Mouse (Mus musculus): ENCODE data around the gene Akr1cl.

Gene Akr1cl

DNA sequence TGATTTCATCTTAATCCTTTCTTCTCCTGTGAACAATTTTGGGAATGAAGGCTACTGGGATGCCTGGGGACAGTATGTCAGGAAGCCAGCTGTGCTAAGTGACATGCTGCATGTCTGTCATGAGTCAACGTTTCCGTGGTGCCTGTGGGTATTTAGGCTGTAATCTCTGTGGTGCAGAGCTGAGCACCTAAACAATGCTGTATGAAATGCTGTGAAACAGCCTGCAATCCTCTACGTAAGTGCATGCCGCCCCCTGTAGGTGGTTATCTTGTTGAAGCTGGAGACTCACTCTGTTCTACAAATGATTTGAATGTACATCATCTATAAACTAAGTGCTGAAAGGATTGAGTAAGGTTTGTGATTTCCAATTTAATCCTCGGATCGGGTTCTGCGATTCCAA lies 46.4 kb downstream of the Akr1cl start:
- DNase-seq, result peak; percentile 84

DNA sequence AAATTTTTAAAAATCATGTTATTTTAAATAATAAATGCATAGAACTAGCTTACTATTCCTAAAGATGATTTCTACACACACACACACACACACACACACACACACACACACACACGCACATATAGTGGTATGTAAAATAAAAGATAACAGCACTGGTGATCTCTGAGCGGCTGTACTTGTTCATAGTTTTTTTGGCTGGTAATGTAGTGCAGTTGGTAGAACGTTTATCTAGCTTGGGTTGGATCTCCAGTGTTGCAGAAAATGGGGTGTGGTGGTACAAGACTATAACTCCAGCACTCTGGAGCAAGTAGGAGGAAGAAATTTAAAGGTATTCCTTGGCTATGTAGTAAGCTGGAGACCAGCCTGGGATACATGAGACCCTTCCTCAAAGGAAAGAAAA lies 49.3 kb downstream of the Akr1cl start:
- DNase-seq, result no peak

DNA sequence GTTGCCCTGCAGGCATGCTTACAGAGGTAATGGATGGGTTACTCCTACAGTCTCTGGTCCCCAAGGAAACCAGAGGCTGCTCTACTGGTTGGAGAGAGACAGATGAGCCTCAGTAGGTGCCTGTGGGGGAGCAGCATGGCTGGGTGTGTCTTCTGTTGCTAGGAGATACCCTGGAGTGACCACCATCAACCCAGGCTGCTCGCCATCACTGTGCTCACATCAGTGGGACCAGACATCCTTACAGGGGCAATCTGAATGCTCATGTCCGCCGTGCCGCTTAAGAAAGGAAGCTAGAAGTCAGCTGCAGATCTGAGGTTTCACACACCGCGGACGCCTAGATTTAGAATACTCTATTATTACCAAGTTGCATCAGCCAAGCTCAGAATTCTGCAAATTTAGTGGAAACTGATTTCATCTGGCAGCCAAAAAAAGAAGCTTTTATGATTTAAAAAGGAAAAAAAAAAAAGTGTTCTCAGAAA lies 54.2 kb downstream of the Akr1cl start:
- no peak for DNase-seq

DNA sequence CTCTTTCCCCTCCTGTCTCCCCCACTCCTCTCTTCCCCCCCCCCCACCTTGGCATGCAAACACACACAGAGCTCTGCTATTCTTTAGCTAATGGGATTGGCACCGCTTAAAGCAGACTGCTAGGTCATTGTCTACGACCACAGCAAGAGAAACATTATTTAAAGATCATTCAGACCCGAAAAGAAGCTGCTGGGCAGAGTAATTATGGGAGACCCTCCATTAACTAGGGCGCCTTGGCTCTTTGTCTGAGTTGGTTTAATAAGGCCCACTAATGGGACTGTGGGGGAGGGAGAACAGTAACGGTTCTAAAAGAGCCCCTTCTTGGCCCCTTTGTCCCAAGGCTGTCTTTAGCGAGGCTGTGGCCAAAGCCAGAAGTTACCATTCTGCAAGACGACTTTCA lies 57.2 kb downstream of the Akr1cl start:
- DNase-seq, result no peak

DNA sequence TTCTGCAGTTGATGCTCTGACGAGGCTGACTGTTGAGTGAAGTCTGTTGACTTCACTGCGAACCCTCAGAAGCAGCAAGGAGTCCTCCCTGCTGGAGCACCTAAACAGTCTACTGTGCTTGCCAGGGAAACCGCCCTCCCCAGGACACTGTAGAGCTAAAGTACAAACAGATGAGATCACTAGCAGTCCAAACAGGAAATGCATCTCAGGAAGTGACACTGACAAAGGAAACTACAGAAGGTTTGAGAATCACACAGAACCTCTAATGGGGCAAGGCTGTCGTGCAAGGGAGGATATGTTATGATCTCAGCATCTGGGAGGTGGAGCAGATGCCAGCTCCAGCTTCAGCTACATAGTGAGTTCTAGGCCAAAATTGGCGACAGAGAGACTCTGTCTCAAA lies 61.9 kb downstream of the Akr1cl start:
- DNase-seq, result peak; percentile 33
